Mouse (Mus musculus) hindbrain, embryonic 13.5 days (tissue): Measurements from ENCODE around the gene Pum2. TPM values are rescaled to one million over a fixed set of nuclear protein-coding genes. Genes with fewer than 3 reads are reported as not detected.
"Not testable (repeated sequence)": the region's sequence is repeated elsewhere in the genome, so short reads cannot be mapped to it uniquely, and the experiment has no call there.

Source experiments
- ATAC-seq: fragments of 200-750 bp; cut with Nextera tagmentation; 2 replicates; pipeline ENCODE4 v1.8.0; 2017; ENCODE audit warnings: moderate TSS enrichment; ENCODE audit not compliant: low FRiP score
- H3K27ac ChIP-seq: fragments of 300-500 bp; sonication (generic); 2 replicates; pipeline ENCODE4 v1.5.1; 2015; ENCODE audit warnings: inconsistent platforms, mild to moderate bottlenecking, moderate library complexity
- H3K27me3 ChIP-seq: fragments of 300-500 bp; sonication (generic); 2 replicates; pipeline ENCODE4 v1.6.1; 2015; ENCODE audit warnings: mild to moderate bottlenecking, inconsistent platforms
- H3K36me3 ChIP-seq: fragments of 300-500 bp; sonication (generic); 2 replicates; pipeline ENCODE4 v1.6.1; 2015; ENCODE audit warnings: mild to moderate bottlenecking, inconsistent platforms
- H3K4me1 ChIP-seq: fragments of 300-500 bp; sonication (generic); replicated peaks from 2 replicates; pipeline ENCODE4 v1.6.1; 2015; ENCODE audit warnings: inconsistent platforms
- H3K4me2 ChIP-seq: fragments of 300-500 bp; sonication (generic); 2 replicates; pipeline ENCODE4 v1.6.1; 2015; ENCODE audit warnings: inconsistent platforms, mild to moderate bottlenecking, moderate library complexity
- H3K4me3 ChIP-seq: fragments of 300-500 bp; sonication (generic); 2 replicates; pipeline ENCODE4 v1.5.1; 2015; ENCODE audit warnings: mild to moderate bottlenecking, inconsistent platforms
- H3K9ac ChIP-seq: fragments of 300-500 bp; sonication (generic); 2 replicates; pipeline ENCODE4 v1.6.1; 2015; ENCODE audit warnings: mild to moderate bottlenecking, inconsistent platforms
- H3K9me3 ChIP-seq: fragments of 300-500 bp; sonication (generic); 2 replicates; pipeline ENCODE4 v1.6.1; 2016; ENCODE audit warnings: inconsistent platforms
- WGBS: fragments of 180-500 bp; shearing (Covaris S2); methylation state at CpG from one replicate; pipeline ENCODE4 v1.1.7; 2015; 5-methylcytosine and 5-hydroxymethylcytosine counted together
- polyA plus RNA-seq: library from polyadenylated mRNA; unstranded; fragments of >200 nt; fragmentation: Nextera tagmentation; extraction: Ambion mirVana; gene quantifications from 2 replicates; pipeline ENCODE4 v1.2.1, GENCODE M21; 2015

The Pum2 gene
- polyA plus RNA-seq, 1 experiment from 2014 or later: 52.5 TPM

- 1% methylated on average over 41 of the region's 62 CpGs for WGBS
- H3K27ac ChIP-seq: peak overlapping the region; percentile 99
- H3K27me3 ChIP-seq: no peaks in the 10 kb centered on the region
- peak overlapping the region; percentile 89 for H3K4me2 ChIP-seq
- H3K4me1 ChIP-seq: peaks cover 25% of the 10 kb centered on the region
- ATAC-seq: peak; percentile 87
- no peaks in the 10 kb centered on the region for H3K9me3 ChIP-seq
- H3K9ac ChIP-seq: peak overlapping the region; percentile 96
- H3K4me3 ChIP-seq: peak overlapping the region; percentile 90
- no peaks in the 10 kb centered on the region for H3K36me3 ChIP-seq
These were observed 487 bp downstream of the Pum2 start for GRCm38 (mm10) chr12:8674377-8674864.

- Histone ChIP-seq H3K9ac (peak overlapping the region; percentile 96), H3K27me3 (no peaks in the 10 kb centered on the region), H3K4me3 (peak overlapping the region; percentile 90), H3K4me1 (peaks cover 25% of the 10 kb centered on the region), H3K36me3 (no peaks in the 10 kb centered on the region), H3K27ac (peak overlapping the region; percentile 99), H3K9me3 (no peaks in the 10 kb centered on the region), H3K4me2 (peak overlapping the region; percentile 89)
- ATAC-seq: no peak
- 0% methylated on average over 20 of the region's 20 CpGs for WGBS
These were observed 982 bp downstream of the Pum2 start for GRCm38 (mm10) chr12:8674891-8675341.

GRCm38 (mm10) chr12:8675361-8675760, 1.4 kb downstream of the Pum2 start:
- no peaks in the 10 kb centered on the region for H3K27me3 ChIP-seq
- no peak overlapping the region for H3K27ac ChIP-seq
- 0% methylated on average over 7 of the region's 7 CpGs for WGBS
- H3K4me1 ChIP-seq: peaks cover 25% of the 10 kb centered on the region
- H3K4me3 ChIP-seq: peak overlapping the region; percentile 90
- H3K9ac ChIP-seq: peak overlapping the region; percentile 96
- H3K36me3 ChIP-seq: no peaks in the 10 kb centered on the region
- H3K4me2 ChIP-seq: peak overlapping the region; percentile 89
- ATAC-seq: no peak
- no peaks in the 10 kb centered on the region for H3K9me3 ChIP-seq

- Histone ChIP-seq H3K4me2 (peak overlapping the region; percentile 89), H3K36me3 (no peaks in the 10 kb centered on the region; the same call in 1 of the 2 replicates), H3K9me3 (no peaks in the 10 kb centered on the region), H3K27ac (no peak overlapping the region), H3K4me3 (peak overlapping the region; percentile 28), H3K4me1 (peaks cover 25% of the 10 kb centered on the region), H3K27me3 (no peaks in the 10 kb centered on the region), H3K9ac (no peak overlapping the region)
- 69% methylated on average over 6 of the region's 6 CpGs for WGBS
- no peak for ATAC-seq
These were observed 2.4 kb downstream of the Pum2 start for GRCm38 (mm10) chr12:8676341-8676740.

- no peaks in the 10 kb centered on the region; the same call in 1 of the 2 replicates for H3K36me3 ChIP-seq
- no peak overlapping the region for H3K9ac ChIP-seq
- no peak overlapping the region for H3K4me3 ChIP-seq
- no peaks in the 10 kb centered on the region for H3K9me3 ChIP-seq
- no peak overlapping the region for H3K4me2 ChIP-seq
- H3K27me3 ChIP-seq: no peaks in the 10 kb centered on the region
- no peak overlapping the region for H3K27ac ChIP-seq
- peaks cover 25% of the 10 kb centered on the region for H3K4me1 ChIP-seq
- ATAC-seq: no peak
These were observed 4.0 kb downstream of the Pum2 start for GRCm38 (mm10) chr12:8677926-8678325.

GRCm38 (mm10) chr12:8684200-8684599, 10.3 kb downstream of the Pum2 start:
- ATAC-seq: no peak
- Histone ChIP-seq H3K4me3 (no peak overlapping the region), H3K4me1 (no peaks in the 10 kb centered on the region), H3K9ac (no peak overlapping the region), H3K27me3 (no peaks in the 10 kb centered on the region), H3K36me3 (no peaks in the 10 kb centered on the region; the same call in 1 of the 2 replicates), H3K27ac (no peak overlapping the region), H3K4me2 (no peak overlapping the region), H3K9me3 (no peaks in the 10 kb centered on the region)
- 95% methylated on average over 1 of the region's 1 CpGs for WGBS

GRCm38 (mm10) chr12:8685036-8685435, 11.1 kb downstream of the Pum2 start:
- WGBS: 96% methylated on average over 3 of the region's 3 CpGs
- Histone ChIP-seq H3K4me2 (no peak overlapping the region), H3K27me3 (no peaks in the 10 kb centered on the region), H3K9me3 (no peaks in the 10 kb centered on the region), H3K27ac (no peak overlapping the region), H3K36me3 (no peaks in the 10 kb centered on the region; the same call in 1 of the 2 replicates), H3K4me3 (no peak overlapping the region), H3K9ac (no peak overlapping the region), H3K4me1 (no peaks in the 10 kb centered on the region)
- no peak for ATAC-seq

GRCm38 (mm10) chr12:8689882-8690281, 15.9 kb downstream of the Pum2 start:
- not testable (repeated sequence) for H3K27me3 ChIP-seq, H3K36me3 ChIP-seq, ATAC-seq, H3K9ac ChIP-seq, H3K4me2 ChIP-seq, H3K4me3 ChIP-seq, H3K9me3 ChIP-seq, H3K4me1 ChIP-seq, H3K27ac ChIP-seq
- 83% methylated on average over 3 of the region's 3 CpGs for WGBS

- H3K4me3 ChIP-seq: no peak overlapping the region
- 63% methylated on average over 2 of the region's 2 CpGs for WGBS
These were observed 25.0 kb downstream of the Pum2 start for GRCm38 (mm10) chr12:8698895-8699294.

GRCm38 (mm10) chr12:8703988-8704387, 30.1 kb downstream of the Pum2 start:
- Histone ChIP-seq H3K4me1 (no peaks in the 10 kb centered on the region), H3K4me3 (no peak overlapping the region), H3K9ac (no peak overlapping the region), H3K27me3 (no peaks in the 10 kb centered on the region), H3K4me2 (no peak overlapping the region), H3K27ac (no peak overlapping the region), H3K9me3 (no peaks in the 10 kb centered on the region), H3K36me3 (peaks cover 12% of the 10 kb centered on the region)
- no peak for ATAC-seq
- WGBS: 74% methylated on average over 1 of the region's 1 CpGs

More at GRCm38 (mm10) chr12:8698895-8699294, 25.0 kb downstream of the Pum2 start:
- no peaks in the 10 kb centered on the region for H3K9me3 ChIP-seq
- no peaks in the 10 kb centered on the region; the same call in 1 of the 2 replicates for H3K36me3 ChIP-seq
- ATAC-seq: no peak
- H3K4me2 ChIP-seq: no peak overlapping the region
- H3K4me1 ChIP-seq: no peaks in the 10 kb centered on the region
- no peak overlapping the region for H3K9ac ChIP-seq
- H3K27ac ChIP-seq: no peak overlapping the region
- H3K27me3 ChIP-seq: no peaks in the 10 kb centered on the region

- no peak overlapping the region for H3K4me3 ChIP-seq
- 97% methylated on average over 2 of the region's 2 CpGs for WGBS
- H3K27ac ChIP-seq: no peak overlapping the region
- H3K4me2 ChIP-seq: no peak overlapping the region
- no peaks in the 10 kb centered on the region for H3K9me3 ChIP-seq
- H3K36me3 ChIP-seq: peaks cover 26% of the 10 kb centered on the region
- H3K4me1 ChIP-seq: no peaks in the 10 kb centered on the region
- H3K27me3 ChIP-seq: no peaks in the 10 kb centered on the region
- no peak for ATAC-seq
- no peak overlapping the region for H3K9ac ChIP-seq
These were observed 34.9 kb downstream of the Pum2 start for GRCm38 (mm10) chr12:8708876-8709275.

GRCm38 (mm10) chr12:8712665-8713064, 38.7 kb downstream of the Pum2 start:
- no peak overlapping the region for H3K4me2 ChIP-seq
- no peaks in the 10 kb centered on the region for H3K9me3 ChIP-seq
- 94% methylated on average over 2 of the region's 2 CpGs for WGBS
- no peaks in the 10 kb centered on the region for H3K27me3 ChIP-seq
- H3K4me1 ChIP-seq: no peaks in the 10 kb centered on the region
- peaks cover 19% of the 10 kb centered on the region for H3K36me3 ChIP-seq
- no peak overlapping the region for H3K9ac ChIP-seq
- H3K27ac ChIP-seq: no peak overlapping the region
- ATAC-seq: no peak
- no peak overlapping the region for H3K4me3 ChIP-seq

GRCm38 (mm10) chr12:8716093-8716492, 42.2 kb downstream of the Pum2 start:
- H3K4me3 ChIP-seq: no peak overlapping the region
- H3K27me3 ChIP-seq: no peaks in the 10 kb centered on the region
- WGBS: 98% methylated on average over 1 of the region's 1 CpGs
- no peaks in the 10 kb centered on the region for H3K9me3 ChIP-seq
- no peak overlapping the region for H3K27ac ChIP-seq
- H3K9ac ChIP-seq: no peak overlapping the region
- no peak overlapping the region for H3K4me2 ChIP-seq
- no peak for ATAC-seq
- H3K4me1 ChIP-seq: no peaks in the 10 kb centered on the region
- peaks cover 9% of the 10 kb centered on the region for H3K36me3 ChIP-seq
